Mouse (Mus musculus) NIH3T3 (cell line): ENCODE measurements around the gene Ptgfrn.

Experiments
- DNase-seq: peaks from one replicate; pipeline ENCODE4 v3.0.0-alpha.2; 2012; ENCODE audit warnings: low read depth

The Ptgfrn gene

GRCm38 (mm10) chr3:101116431-101117385, 6.6 kb upstream of the Ptgfrn start:
- DNase-seq, result no peak

- DNase-seq, result peak; percentile 36
These were observed 2.4 kb upstream of the Ptgfrn start for GRCm38 (mm10) chr3:101112518-101112894.

- DNase-seq, result peak; percentile 60
These were observed 1.9 kb upstream of the Ptgfrn start for GRCm38 (mm10) chr3:101111848-101112517.

- no peak for DNase-seq
These were observed 1.2 kb upstream of the Ptgfrn start for GRCm38 (mm10) chr3:101111321-101111720.

- DNase-seq, result no peak
These were observed 693 bp upstream of the Ptgfrn start for GRCm38 (mm10) chr3:101110838-101111103.

GRCm38 (mm10) chr3:101109558-101110021, 488 bp downstream of the Ptgfrn start:
- DNase-seq, result peak; percentile 44

GRCm38 (mm10) chr3:101108848-101109247, 1.2 kb downstream of the Ptgfrn start:
- DNase-seq, result no peak

- DNase-seq, result peak; percentile 52
These were observed 1.8 kb downstream of the Ptgfrn start for GRCm38 (mm10) chr3:101108282-101108681.

GRCm38 (mm10) chr3:101106326-101106725, 3.8 kb downstream of the Ptgfrn start:
- DNase-seq, result no peak

- DNase-seq, result no peak
These were observed 4.6 kb downstream of the Ptgfrn start for GRCm38 (mm10) chr3:101105486-101105885.

- DNase-seq, result no peak
These were observed 5.2 kb downstream of the Ptgfrn start for GRCm38 (mm10) chr3:101104883-101105282.

GRCm38 (mm10) chr3:101103770-101104169, 6.3 kb downstream of the Ptgfrn start:
- no peak for DNase-seq

- DNase-seq, result no peak
These were observed 8.0 kb downstream of the Ptgfrn start for GRCm38 (mm10) chr3:101102106-101102505.

GRCm38 (mm10) chr3:101101184-101101583, 8.9 kb downstream of the Ptgfrn start:
- no peak for DNase-seq

GRCm38 (mm10) chr3:101099701-101100357, 10.2 kb downstream of the Ptgfrn start:
- DNase-seq, result peak; percentile 83

- DNase-seq, result no peak
These were observed 12.0 kb downstream of the Ptgfrn start for GRCm38 (mm10) chr3:101098073-101098472.

GRCm38 (mm10) chr3:101097146-101097800, 12.8 kb downstream of the Ptgfrn start:
- no peak for DNase-seq

GRCm38 (mm10) chr3:101095761-101096449, 14.2 kb downstream of the Ptgfrn start:
- no peak for DNase-seq

GRCm38 (mm10) chr3:101092202-101092601, 17.9 kb downstream of the Ptgfrn start:
- DNase-seq, result no peak

GRCm38 (mm10) chr3:101086584-101087445, 23.3 kb downstream of the Ptgfrn start:
- no peak for DNase-seq

- DNase-seq, result no peak
These were observed 29.2 kb downstream of the Ptgfrn start for GRCm38 (mm10) chr3:101080925-101081324.
